Mouse (Mus musculus) erythroblast, embryonic 14.5 days (primary cell): ENCODE measurements around the gene Tmem63b.

ENCODE experiments used
- GATA1 ChIP-seq: IDR thresholded peaks from 2 replicates; pipeline ENCODE4 v1.6.1; 2012; ENCODE audit warnings: low read length, inconsistent platforms, mixed read lengths
- TAL1 ChIP-seq: IDR thresholded peaks from 3 replicates; pipeline ENCODE4 v1.6.1; 2012; ENCODE audit warnings: low read length, inconsistent platforms, mixed read lengths

- TF ChIP-seq GATA1 (no peak), TAL1 (no peak)
Observed at GRCm38 (mm10) chr17:45696981-45697380, 10.3 kb upstream of the Tmem63b start.
